ENCODE assay signal across 37 mouse cellular contexts in genomic region chr9:75308621-75309020, GRCm38 (mm10). TPM values are rescaled to one million over a fixed set of nuclear protein-coding genes. Genes with fewer than 3 reads are reported as not detected.
"Had no signal": no experiment of that assay in that cellular context is flagged by ENCODE, and none has a peak within 500 bp of the region (broad histone marks: within the 10 kb centered on the region; RNA-seq: fewer than 3 reads in every experiment).

No protein-coding gene starts in this region.

- H3K4me1 ChIP-seq: limb, embryonic 13.5 days; lung, embryonic 15.5 days had no signal

- H3K27ac ChIP-seq: limb, embryonic 10.5 days; limb, embryonic 12.5 days; limb, embryonic 13.5 days; limb, embryonic 15.5 days; liver, embryonic 12.5 days; liver, embryonic 13.5 days; liver, embryonic 14.5 days; liver, embryonic 15.5 days; lung, embryonic 15.5 days; macrophage; midbrain, embryonic 10.5 days; midbrain, embryonic 12.5 days; midbrain, embryonic 13.5 days; midbrain, embryonic 15.5 days had no signal

- H3K4me3 ChIP-seq: limb, embryonic 10.5 days; limb, embryonic 12.5 days; limb, embryonic 13.5 days; limb, embryonic 15.5 days; liver, embryonic 12.5 days; liver, embryonic 13.5 days; liver, embryonic 15.5 days; lung, embryonic 15.5 days; megakaryocyte, embryonic 14.5 days; midbrain, embryonic 10.5 days; midbrain, embryonic 12.5 days; midbrain, embryonic 13.5 days; midbrain, embryonic 15.5 days; myocyte had no signal

- H3K27me3 ChIP-seq: limb, embryonic 12.5 days; limb, embryonic 13.5 days; lung, embryonic 15.5 days; midbrain, embryonic 12.5 days; midbrain, embryonic 13.5 days; midbrain, embryonic 15.5 days had no signal

- DNase-seq: left cerebral cortex, postnatal 4 days; liver; liver, embryonic 13.5 days; liver, postnatal 0 days; lung, adult 18-20 months; lung, adult 2 months; lung, embryonic 14.5 days; lung, postnatal 10 days; lung, postnatal 14 days; lung, postnatal 36 days; lung, postnatal 4 days; midbrain, embryonic 14.5 days had no signal

- ATAC-seq: liver, embryonic 12.5 days; liver, postnatal 0 days; lung, postnatal 0 days; midbrain, embryonic 13.5 days; midbrain, embryonic 15.5 days; midbrain, embryonic 16.5 days had no signal

RNA-seq across cellular contexts. Expression of gene Bcl2l10, which starts 38.9 kb away (rescaled TPM):
- polyA plus RNA-seq: limb, embryonic 10.5 days; limb, embryonic 11.5 days; limb, embryonic 12.5 days; limb, embryonic 13.5 days; limb, embryonic 14.5 days; limb, embryonic 15.5 days; liver, adult 2 months; liver, embryonic 11.5 days; liver, embryonic 12.5 days; liver, embryonic 13.5 days; liver, embryonic 14.5 days; liver, embryonic 15.5 days; liver, embryonic 16.5 days; liver, postnatal 0 days; lung, embryonic 14.5 days; lung, embryonic 15.5 days; lung, embryonic 16.5 days; macrophage; midbrain, embryonic 10.5 days; midbrain, embryonic 11.5 days; midbrain, embryonic 12.5 days; midbrain, embryonic 13.5 days; midbrain, embryonic 14.5 days; midbrain, embryonic 15.5 days; midbrain, embryonic 16.5 days; midbrain, postnatal 0 days; myocyte had no signal
